Mouse (Mus musculus) gastrocnemius, postnatal 25 days (tissue): ENCODE data around the gene Gm12216. TPM values are rescaled to one million over a fixed set of nuclear protein-coding genes. Genes with fewer than 3 reads are reported as not detected.

Source experiments
- DNase-seq: peaks from one replicate; pipeline ENCODE4 v3.0.0; 2022
- total RNA-seq, 2 experiments: library from RNA; stranded (reverse); gene quantifications; 1 replicate in 1 of 2; 2 replicates in 1 of 2; pipeline ENCODE4 v1.2.3; 2021

Gene Gm12216
- total RNA-seq, 2 experiments from 2014 or later = 2.0 TPM

GRCm38 (mm10) chr11:53821230-53821944, 37.7 kb downstream of the Gm12216 start:
- peak; percentile 42 for DNase-seq

GRCm38 (mm10) chr11:53820516-53821170, 38.4 kb downstream of the Gm12216 start:
- DNase-seq = no peak

- DNase-seq = no peak
Measured at GRCm38 (mm10) chr11:53819511-53819910, 39.5 kb downstream of the Gm12216 start.

- DNase-seq = peak; percentile 43
Measured at GRCm38 (mm10) chr11:53818794-53819193, 40.3 kb downstream of the Gm12216 start.

GRCm38 (mm10) chr11:53816841-53817375, 42.1 kb downstream of the Gm12216 start:
- DNase-seq = no peak

GRCm38 (mm10) chr11:53814810-53815209, 44.2 kb downstream of the Gm12216 start:
- no peak for DNase-seq

- DNase-seq = peak; percentile 54
Measured at GRCm38 (mm10) chr11:53813001-53813868, 45.8 kb downstream of the Gm12216 start.

GRCm38 (mm10) chr11:53811312-53811711, 47.7 kb downstream of the Gm12216 start:
- DNase-seq = no peak

GRCm38 (mm10) chr11:53810749-53811148, 48.3 kb downstream of the Gm12216 start:
- DNase-seq = no peak

- DNase-seq = no peak
Measured at GRCm38 (mm10) chr11:53810156-53810555, 48.9 kb downstream of the Gm12216 start.

GRCm38 (mm10) chr11:53809354-53809753, 49.7 kb downstream of the Gm12216 start:
- DNase-seq = no peak

GRCm38 (mm10) chr11:53805786-53806185, 53.3 kb downstream of the Gm12216 start:
- peak; percentile 81 for DNase-seq

- no peak for DNase-seq
Measured at GRCm38 (mm10) chr11:53804569-53805344, 54.3 kb downstream of the Gm12216 start.

GRCm38 (mm10) chr11:53803494-53803893, 55.6 kb downstream of the Gm12216 start:
- DNase-seq = no peak

- no peak for DNase-seq
Measured at GRCm38 (mm10) chr11:53803093-53803492, 56.0 kb downstream of the Gm12216 start.

GRCm38 (mm10) chr11:53800975-53801374, 58.1 kb downstream of the Gm12216 start:
- no peak for DNase-seq

GRCm38 (mm10) chr11:53800036-53800435, 59.0 kb downstream of the Gm12216 start:
- DNase-seq = no peak

- DNase-seq = no peak
Measured at GRCm38 (mm10) chr11:53798041-53798711, 60.9 kb downstream of the Gm12216 start.

GRCm38 (mm10) chr11:53797386-53797920, 61.6 kb downstream of the Gm12216 start:
- DNase-seq = no peak

- peak; percentile 66 for DNase-seq
Measured at GRCm38 (mm10) chr11:53796409-53797151, 62.5 kb downstream of the Gm12216 start.
